Mouse (Mus musculus) layer of hippocampus, postnatal 14 days (tissue): ENCODE measurements at regions not wholly inside any gene's neighbourhood (a gene's known extent, or its start where the extent isn't known, plus 50 kb on each side); places are given as distances from the start of the nearest gene placed in this dataset.

Experiments used
- DNase-seq, 2 experiments: peaks; one replicate each; pipeline ENCODE4 v3.0.0; 2021 to 2022; ENCODE audit warnings: low spot score in 2 of 2, mixed read lengths in 1 of 2

DNA sequence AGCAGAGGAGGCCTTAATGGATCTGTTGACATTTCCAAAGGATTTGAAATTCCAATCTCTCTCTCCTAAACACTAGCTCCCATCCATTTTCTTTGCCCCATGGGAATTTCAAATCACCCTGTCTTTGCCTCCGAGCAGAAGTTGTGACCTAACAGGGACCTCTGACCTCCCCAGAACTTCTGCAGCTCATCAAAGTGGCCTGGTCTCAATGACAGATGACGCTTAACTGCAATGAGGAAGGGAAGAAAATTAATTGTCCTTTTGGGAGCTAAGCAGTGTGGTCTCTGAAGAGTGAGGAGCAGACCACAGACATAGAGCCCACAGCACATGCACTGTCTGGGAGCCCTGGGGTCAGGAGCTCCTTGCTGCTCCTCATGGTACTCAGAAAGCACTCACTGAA lies 155.3 kb downstream of the Tox3 start:
- DNase-seq, result no peak

GRCm38 (mm10) chr8:90182807-90183206 lies 165.3 kb downstream of the Tox3 start:
- DNase-seq, result no peak

- no peak for DNase-seq
Observed at GRCm38 (mm10) chr8:90176771-90177170, 171.4 kb downstream of the Tox3 start.

DNA sequence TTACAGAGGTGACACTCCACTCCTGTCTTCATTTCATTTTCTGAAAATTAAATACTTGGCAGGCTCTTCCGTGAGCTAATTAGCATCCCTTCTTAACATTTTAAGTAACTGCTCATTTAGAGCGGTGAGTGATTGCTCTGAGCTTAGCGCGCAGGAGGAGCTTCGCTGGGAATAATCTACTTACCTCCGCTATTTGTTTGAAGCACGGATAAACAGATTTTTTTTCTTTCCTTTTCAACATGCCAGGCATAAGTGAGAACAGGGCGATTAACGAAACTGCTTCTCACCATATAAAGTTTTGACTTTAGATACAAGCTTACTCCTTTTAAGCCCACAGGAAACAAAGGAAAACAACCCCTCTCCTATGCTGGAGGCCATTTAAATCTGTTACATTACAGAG lies 171.8 kb downstream of the Tox3 start:
- no peak for DNase-seq

- DNase-seq, result no peak
Observed at GRCm38 (mm10) chr8:90166639-90167038, 181.5 kb downstream of the Tox3 start.

- no peak for DNase-seq
Observed at GRCm38 (mm10) chr8:90151477-90151876, 196.7 kb downstream of the Tox3 start.

GRCm38 (mm10) chr8:90149903-90150302 lies 198.2 kb downstream of the Tox3 start:
- DNase-seq, result no peak

GRCm38 (mm10) chr8:90134626-90135025 lies 213.5 kb downstream of the Tox3 start:
- no peak for DNase-seq

GRCm38 (mm10) chr8:90130704-90131267 lies 217.4 kb downstream of the Tox3 start:
- no peak for DNase-seq

- DNase-seq, result no peak
Observed at GRCm38 (mm10) chr8:90125426-90125825, 222.7 kb downstream of the Tox3 start.

- DNase-seq, result no peak
Observed at GRCm38 (mm10) chr8:90123101-90123500, 225.0 kb downstream of the Tox3 start.

DNA sequence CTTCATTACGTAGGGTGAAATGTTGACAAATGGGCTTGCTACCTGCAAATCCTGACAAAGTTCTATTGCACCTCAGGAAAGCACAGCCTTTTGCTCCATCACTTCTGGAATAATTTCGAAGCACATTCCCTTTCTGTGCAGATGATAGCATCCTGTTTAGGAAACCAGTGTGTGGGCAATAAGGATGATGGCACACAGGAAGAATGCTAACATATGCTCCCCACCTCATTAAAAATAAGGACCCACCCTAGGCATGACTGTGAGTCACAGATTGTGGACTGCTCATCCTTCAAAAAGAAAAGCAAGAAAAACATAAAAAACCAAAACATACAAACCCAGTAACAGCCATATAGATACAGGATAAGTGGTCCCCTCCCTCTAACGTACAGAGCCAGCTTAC lies 226.2 kb downstream of the Tox3 start:
- DNase-seq, result no peak

DNA sequence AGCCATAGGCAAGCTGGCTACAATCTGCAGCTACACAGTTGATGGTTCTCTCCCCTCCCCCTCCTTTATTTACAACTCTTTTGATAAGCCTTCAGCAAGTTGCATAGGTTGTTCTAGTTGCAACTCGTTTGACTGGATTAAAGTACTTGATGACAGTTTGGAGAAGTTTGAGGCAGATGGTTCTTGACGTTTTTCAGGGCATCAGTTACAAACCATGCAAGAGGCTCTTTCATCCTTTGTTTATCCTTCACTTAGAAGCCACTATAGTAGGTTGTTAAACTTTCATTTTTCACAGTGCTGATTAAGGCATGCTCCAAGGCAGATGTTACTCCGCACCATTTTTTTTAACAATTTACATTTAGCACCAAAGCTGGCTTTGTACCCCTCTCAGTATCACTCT lies 227.1 kb downstream of the Tox3 start:
- DNase-seq, result no peak

DNA sequence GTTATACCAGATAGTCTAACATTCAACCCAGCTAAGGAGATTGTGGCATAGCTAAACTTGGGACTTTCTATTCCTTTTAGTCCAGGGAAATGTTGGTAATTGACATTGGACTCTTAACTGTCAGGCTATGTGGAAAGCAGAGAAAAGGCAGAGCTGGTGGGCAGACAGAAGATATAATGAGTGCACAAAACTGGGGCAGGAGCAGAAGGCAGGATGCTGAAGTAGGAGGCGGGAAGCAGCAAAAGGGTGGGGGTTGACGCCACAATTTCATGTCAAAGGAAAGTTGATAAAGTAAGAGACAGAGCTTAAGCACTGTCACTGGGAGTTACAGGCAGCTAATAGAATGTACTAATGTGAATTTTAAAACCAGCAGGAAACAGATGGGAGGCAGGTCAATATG lies 232.7 kb downstream of the Tox3 start:
- no peak for DNase-seq

- DNase-seq, result no peak
Observed at GRCm38 (mm10) chr8:90100509-90100908, 247.6 kb downstream of the Tox3 start.

DNA sequence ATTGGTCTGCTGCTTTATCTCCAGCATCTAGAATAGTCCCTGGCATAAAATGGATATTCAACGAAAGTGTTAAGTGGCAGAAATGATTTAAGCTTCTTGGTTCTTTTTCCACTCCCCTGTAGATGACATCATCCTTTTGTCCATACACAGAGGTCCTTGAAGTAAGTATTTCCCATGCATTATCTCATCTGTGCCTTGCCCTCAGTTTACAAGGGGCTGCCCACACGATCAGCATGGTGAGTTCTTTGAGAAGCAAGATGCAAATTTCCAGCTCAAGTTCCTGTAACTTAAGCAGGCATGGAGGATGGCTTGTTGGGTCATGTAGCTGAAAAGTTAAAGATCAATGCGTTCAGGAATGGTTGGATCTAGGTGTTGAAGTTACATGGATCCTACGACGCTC lies 265.5 kb downstream of the Tox3 start:
- no peak for DNase-seq

GRCm38 (mm10) chr8:90076381-90076780 lies 271.8 kb downstream of the Tox3 start:
- no peak for DNase-seq

DNA sequence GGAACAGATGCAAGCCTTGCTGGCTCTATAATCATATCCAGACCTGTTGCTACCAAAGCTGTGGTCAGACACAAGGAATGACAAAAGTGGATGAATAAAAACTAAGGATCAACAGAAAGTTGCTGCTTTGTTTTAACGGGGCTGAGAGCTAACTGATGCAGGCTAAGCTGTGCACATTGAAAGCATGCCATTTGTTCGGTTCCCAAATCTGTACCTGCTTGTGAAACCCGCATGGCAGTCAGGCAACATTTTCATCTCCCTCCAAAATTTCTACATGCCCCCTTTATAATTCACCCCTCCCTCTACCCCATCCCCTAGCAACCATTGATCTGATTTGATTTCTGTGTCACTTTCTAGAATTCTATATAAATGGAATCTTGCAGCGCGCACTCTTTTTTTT lies 272.3 kb downstream of the Tox3 start:
- no peak for DNase-seq

- DNase-seq, result no peak
Observed at GRCm38 (mm10) chr8:90070006-90070405, 278.1 kb downstream of the Tox3 start.

- no peak for DNase-seq
Observed at GRCm38 (mm10) chr8:90069411-90069993, 278.6 kb downstream of the Tox3 start.

DNA sequence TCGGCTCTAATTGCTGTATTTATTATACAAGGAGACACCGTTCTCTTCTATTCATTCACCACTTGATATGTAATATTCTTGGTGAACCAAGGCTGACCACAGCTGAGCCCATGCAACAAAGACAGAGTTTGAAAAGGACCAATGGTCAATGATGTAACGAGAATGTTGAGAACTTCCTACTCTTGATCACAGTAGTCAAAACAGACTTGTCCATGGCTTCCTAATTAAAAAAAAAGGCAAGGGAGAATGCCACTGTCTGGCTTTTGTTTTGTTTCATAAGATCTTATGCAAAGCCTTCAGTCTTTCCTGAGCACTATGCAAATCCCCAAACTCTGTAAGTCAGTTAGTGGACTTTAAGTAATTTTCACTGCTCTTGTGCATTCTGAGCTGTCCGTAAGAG lies 279.7 kb downstream of the Tox3 start:
- no peak for DNase-seq

DNA sequence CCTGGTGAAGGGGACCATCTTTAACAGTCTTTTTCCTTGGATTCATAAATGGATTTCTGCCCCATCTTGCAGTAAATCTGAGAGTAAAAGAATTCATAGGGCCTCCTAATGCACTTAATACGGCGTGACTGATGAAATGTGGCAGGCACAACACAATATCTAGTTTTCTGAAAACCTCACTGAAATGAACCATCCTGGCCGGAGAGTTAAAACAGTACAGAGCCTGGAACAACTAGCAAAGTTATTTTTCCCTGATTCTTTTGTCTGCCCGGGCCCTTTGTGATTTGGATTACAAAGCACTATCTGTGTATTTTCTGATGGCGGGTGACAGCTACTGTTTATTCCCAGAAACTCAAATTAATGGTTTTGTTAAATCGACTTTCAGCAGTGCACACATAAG lies 283.8 kb downstream of the Tox3 start:
- no peak for DNase-seq

GRCm38 (mm10) chr8:90063291-90063690 lies 284.9 kb downstream of the Tox3 start:
- no peak for DNase-seq
